In genomic region chr17:28230486-28230885, GRCm38 (mm10) we compare ENCODE assay signal across 21 mouse cellular contexts.
"Had no signal": no experiment of that assay in that cellular context is flagged by ENCODE, and none has a peak within 500 bp of the region (broad histone marks: within the 10 kb centered on the region; RNA-seq: fewer than 3 reads in every experiment).

No protein-coding gene starts in this region.

- H3K36me3 ChIP-seq: midbrain, embryonic 13.5 days; neural tube, embryonic 13.5 days had no signal

- H3K9me3 ChIP-seq: midbrain, embryonic 13.5 days; neural tube, embryonic 13.5 days had no signal

- H3K27ac ChIP-seq: kidney, postnatal 0 days; layer of hippocampus, adult 2 months; liver, embryonic 14.5 days; macrophage; midbrain, embryonic 13.5 days; neural tube, embryonic 13.5 days had no signal

- ATAC-seq: liver, postnatal 0 days; lung, postnatal 0 days; midbrain, embryonic 13.5 days; midbrain, embryonic 16.5 days had no signal

- H3K4me3 ChIP-seq: layer of hippocampus, adult 2 months; midbrain, embryonic 13.5 days; myocyte; neural tube, embryonic 13.5 days had no signal

- H3K4me2 ChIP-seq: liver, embryonic 11.5 days; lung, embryonic 14.5 days; midbrain, embryonic 13.5 days; neural tube, embryonic 13.5 days had no signal

- H3K27me3 ChIP-seq: midbrain, embryonic 13.5 days; neural tube, embryonic 13.5 days had no signal

- DNase-seq: kidney, adult 2 months; kidney, postnatal 25 days; layer of hippocampus, adult 9-11 months; liver, postnatal 0 days; lung, embryonic 14.5 days; right cerebral cortex, adult 18-20 months; right cerebral cortex, postnatal 14 days; right cerebral cortex, postnatal 4 days; thymus, adult 2 months; thymus, postnatal 14 days; thymus, postnatal 4 days had no signal

- H3K9ac ChIP-seq: liver, embryonic 14.5 days; liver, postnatal 0 days; lung, embryonic 14.5 days; midbrain, embryonic 13.5 days; neural tube, embryonic 13.5 days had no signal
